Mouse (Mus musculus) myocyte (in vitro differentiated cells): Measurements from ENCODE around the gene Ppil6. TPM values are rescaled to one million over a fixed set of nuclear protein-coding genes. Genes with fewer than 3 reads are reported as not detected.

Experiments used
- H3K27me3 ChIP-seq: one replicate; pipeline ENCODE4 v1.6.1; 2011; ENCODE audit not compliant: control insufficient read depth, insufficient read depth, insufficient read length
- H3K36me3 ChIP-seq: one replicate; pipeline ENCODE4 v1.6.1; 2011; ENCODE audit not compliant: control insufficient read depth, insufficient read depth
- H3K4me2 ChIP-seq: one replicate; pipeline ENCODE4 v1.6.1; 2011; ENCODE audit warnings: low read depth, control low read depth
- H3K4me3 ChIP-seq: one replicate; pipeline ENCODE4 v1.5.1; 2011; ENCODE audit warnings: mild to moderate bottlenecking, control low read depth, moderate library complexity
- H3K79me2 ChIP-seq: one replicate; pipeline ENCODE4 v1.6.1; 2011; ENCODE audit not compliant: control insufficient read depth, insufficient read depth
- H3ac ChIP-seq: one replicate; pipeline ENCODE4 v1.6.1; 2011; ENCODE audit not compliant: control insufficient read depth, insufficient read length
- CEBPB ChIP-seq: IDR thresholded peaks from 2 replicates; pipeline ENCODE4 v1.6.1; 2011; ENCODE audit warnings: mild to moderate bottlenecking, moderate library complexity; ENCODE audit not compliant: poor library complexity, insufficient read depth, severe bottlenecking
- E2F4 ChIP-seq: IDR thresholded peaks from one replicate; pipeline ENCODE4 v1.6.1; 2011; ENCODE audit warnings: mild to moderate bottlenecking, control low read depth, moderate library complexity; ENCODE audit not compliant: insufficient read depth
- MAX ChIP-seq: IDR thresholded peaks from one replicate; pipeline ENCODE4 v1.6.1; 2011; ENCODE audit warnings: low read depth, mild to moderate bottlenecking, control low read depth
- MYOD1 ChIP-seq, 3 experiments: IDR thresholded peaks; one replicate each; pipeline ENCODE4 v1.6.1; 2011; ENCODE audit warnings: control low read depth in 2 of 3, low read depth in 2 of 3, mild to moderate bottlenecking in 2 of 3, moderate library complexity in 1 of 3; ENCODE audit not compliant: insufficient read length in 2 of 3, control insufficient read depth in 1 of 3
- MYOG ChIP-seq, 3 experiments: IDR thresholded peaks; one replicate each; pipeline ENCODE4 v1.6.1; 2011; ENCODE audit warnings: control low read depth in 2 of 3, low read depth in 2 of 3, mild to moderate bottlenecking in 2 of 3; ENCODE audit not compliant: insufficient read length in 2 of 3, control insufficient read depth in 1 of 3, insufficient read depth in 1 of 3
- POLR2A ChIP-seq: IDR thresholded peaks from one replicate; pipeline ENCODE4 v1.6.1; 2011; ENCODE audit warnings: low read depth, mild to moderate bottlenecking, control low read depth, moderate library complexity; ENCODE audit not compliant: insufficient read length
- POLR2AphosphoS2 ChIP-seq: IDR thresholded peaks from one replicate; pipeline ENCODE4 v1.6.1; 2011; ENCODE audit warnings: low read depth, control low read depth; ENCODE audit not compliant: insufficient read length
- REST ChIP-seq: IDR thresholded peaks from one replicate; pipeline ENCODE4 v1.6.1; 2011; ENCODE audit warnings: mild to moderate bottlenecking, control low read depth, moderate library complexity; ENCODE audit not compliant: insufficient read depth, insufficient read length
- SRF ChIP-seq: IDR thresholded peaks from one replicate; pipeline ENCODE4 v1.6.1; 2011; ENCODE audit warnings: low read depth; ENCODE audit not compliant: control insufficient read depth, insufficient read length
- TCF12 ChIP-seq: IDR thresholded peaks from one replicate; pipeline ENCODE4 v1.6.1; 2011; ENCODE audit warnings: mild to moderate bottlenecking, control low read depth; ENCODE audit not compliant: poor library complexity, insufficient read depth, severe bottlenecking
- TCF3 ChIP-seq: IDR thresholded peaks from one replicate; pipeline ENCODE4 v1.6.1; 2011; ENCODE audit warnings: low read depth, control low read depth; ENCODE audit not compliant: insufficient read length
- USF1 ChIP-seq: IDR thresholded peaks from one replicate; pipeline ENCODE4 v1.6.1; 2011; ENCODE audit warnings: low read depth, mild to moderate bottlenecking, control low read depth, moderate library complexity
- polyA plus RNA-seq: library from polyadenylated mRNA; unstranded; fragments of >200 nt; fragmentation: generic; extraction: Trizol; gene quantifications from one replicate; pipeline ENCODE4 v1.2.1, GENCODE M21; 2012; ENCODE audit warnings: missing spikeins

The Ppil6 gene
- polyA plus RNA-seq, 1 experiment: 0.64 TPM

GRCm38 (mm10) chr10:41542057-41542456, 51.8 kb downstream of the Ppil6 start:
- no peak overlapping the region for H3K4me3 ChIP-seq
- no peak for TF ChIP-seq USF1
- TF ChIP-seq MYOG (IDR thresholded peaks at IDR 0.05; ENCODE audit: control insufficient read depth in 1 of 3, insufficient read depth in 1 of 3, insufficient read length in 2 of 3, low read depth in 2 of 3): no peak
- no peak for TF ChIP-seq TCF3
- TF ChIP-seq REST: no peak
- H3ac ChIP-seq: no peak overlapping the region
- H3K36me3 ChIP-seq: peaks cover 5% of the 10 kb centered on the region
- H3K27me3 ChIP-seq: no peaks in the 10 kb centered on the region
- H3K79me2 ChIP-seq: no peaks in the 10 kb centered on the region
- H3K4me2 ChIP-seq: no peak overlapping the region

GRCm38 (mm10) chr10:41543439-41543838, 53.2 kb downstream of the Ppil6 start:
- Histone ChIP-seq H3K4me3 (no peak overlapping the region), H3K4me2 (no peak overlapping the region), H3K36me3 (peaks cover 5% of the 10 kb centered on the region), H3K27me3 (no peaks in the 10 kb centered on the region), H3K79me2 (no peaks in the 10 kb centered on the region), H3ac (no peak overlapping the region)
- peak; percentile 33; the same call in 1 of the 2 replicates for TF ChIP-seq CEBPB
- no peak for TF ChIP-seq POLR2AphosphoS2
- TF ChIP-seq POLR2A: no peak
- TF ChIP-seq E2F4: no peak

GRCm38 (mm10) chr10:41543844-41544243, 53.6 kb downstream of the Ppil6 start:
- no peak overlapping the region for H3K4me3 ChIP-seq

GRCm38 (mm10) chr10:41544481-41545190, 54.4 kb downstream of the Ppil6 start:
- Histone ChIP-seq H3K27me3 (no peaks in the 10 kb centered on the region), H3K4me3 (no peak overlapping the region), H3K36me3 (peaks cover 3% of the 10 kb centered on the region), H3K79me2 (no peaks in the 10 kb centered on the region), H3K4me2 (peak overlapping the region; percentile 58), H3ac (no peak overlapping the region)
- TF ChIP-seq SRF (no peak), CEBPB (no peak), MYOD1 (IDR thresholded peaks at IDR 0.05; ENCODE audit: control insufficient read depth in 1 of 3, insufficient read length in 2 of 3, low read depth in 2 of 3) (peak; percentile 86 to 93 (median 88)), TCF3 (peak; percentile 82), E2F4 (no peak), MAX (no peak), TCF12 (peak; percentile 88), MYOG (IDR thresholded peaks at IDR 0.05; ENCODE audit: control insufficient read depth in 1 of 3, insufficient read depth in 1 of 3, insufficient read length in 2 of 3, low read depth in 2 of 3) (peak; percentile 41 to 95 (median 94)), USF1 (no peak)

More at GRCm38 (mm10) chr10:41543844-41544243, 53.6 kb downstream of the Ppil6 start:
- no peak for TF ChIP-seq USF1
- TF ChIP-seq POLR2AphosphoS2: no peak
- TF ChIP-seq TCF3: no peak
- no peak for TF ChIP-seq SRF
- no peak for TF ChIP-seq E2F4
- no peak for TF ChIP-seq TCF12
- no peak for TF ChIP-seq MYOG (IDR thresholded peaks at IDR 0.05; ENCODE audit: control insufficient read depth in 1 of 3, insufficient read depth in 1 of 3, insufficient read length in 2 of 3, low read depth in 2 of 3)
- no peak for TF ChIP-seq MAX
- TF ChIP-seq MYOD1 (IDR thresholded peaks at IDR 0.05; ENCODE audit: control insufficient read depth in 1 of 3, insufficient read length in 2 of 3, low read depth in 2 of 3): no peak
- no peak for TF ChIP-seq CEBPB
- no peak for TF ChIP-seq REST
- no peak for TF ChIP-seq POLR2A
- Histone ChIP-seq H3K79me2 (no peaks in the 10 kb centered on the region), H3K36me3 (peaks cover 5% of the 10 kb centered on the region), H3K27me3 (no peaks in the 10 kb centered on the region), H3ac (no peak overlapping the region), H3K4me2 (peak overlapping the region; percentile 58)

DNA sequence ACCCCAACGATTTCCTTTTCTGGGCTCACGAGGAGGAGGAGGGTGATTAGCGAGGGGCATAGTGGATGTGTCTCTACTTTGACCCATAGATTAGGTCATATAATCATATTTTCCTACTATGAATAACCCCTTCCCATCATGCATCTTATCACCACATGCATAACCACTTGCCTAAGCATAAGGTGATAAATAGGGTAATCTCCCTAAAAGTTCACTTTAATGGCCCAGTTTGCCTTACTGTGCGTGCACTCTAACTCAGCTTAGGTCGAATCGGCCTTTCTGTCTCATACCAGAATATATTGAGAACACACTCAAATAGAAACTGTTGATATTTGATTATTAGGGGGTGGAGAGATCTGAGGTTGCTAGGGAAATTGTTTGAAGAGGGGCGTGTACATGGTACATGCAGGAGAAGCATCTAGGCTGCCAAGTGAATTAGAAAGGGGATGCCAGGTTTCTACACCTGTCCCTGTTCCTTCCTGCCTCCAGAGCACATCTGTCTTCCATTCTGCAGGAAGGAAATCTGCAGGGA, 55.1 kb downstream of the Ppil6 start:
- Histone ChIP-seq H3K36me3 (no peaks in the 10 kb centered on the region), H3K4me2 (no peak overlapping the region), H3K4me3 (no peak overlapping the region), H3K27me3 (no peaks in the 10 kb centered on the region), H3K79me2 (no peaks in the 10 kb centered on the region), H3ac (no peak overlapping the region)
- TF ChIP-seq CEBPB (no peak), USF1 (no peak), POLR2A (no peak), REST (no peak), E2F4 (no peak), POLR2AphosphoS2 (no peak), SRF (no peak), MYOG (IDR thresholded peaks at IDR 0.05; ENCODE audit: control insufficient read depth in 1 of 3, insufficient read depth in 1 of 3, insufficient read length in 2 of 3, low read depth in 2 of 3) (no peak), TCF3 (no peak), MYOD1 (IDR thresholded peaks at IDR 0.05; ENCODE audit: control insufficient read depth in 1 of 3, insufficient read length in 2 of 3, low read depth in 2 of 3) (no peak), TCF12 (no peak), MAX (no peak)
